Mouse (Mus musculus): ENCODE results near the gene Hist1h3g.

Hist1h3g gene

DNA sequence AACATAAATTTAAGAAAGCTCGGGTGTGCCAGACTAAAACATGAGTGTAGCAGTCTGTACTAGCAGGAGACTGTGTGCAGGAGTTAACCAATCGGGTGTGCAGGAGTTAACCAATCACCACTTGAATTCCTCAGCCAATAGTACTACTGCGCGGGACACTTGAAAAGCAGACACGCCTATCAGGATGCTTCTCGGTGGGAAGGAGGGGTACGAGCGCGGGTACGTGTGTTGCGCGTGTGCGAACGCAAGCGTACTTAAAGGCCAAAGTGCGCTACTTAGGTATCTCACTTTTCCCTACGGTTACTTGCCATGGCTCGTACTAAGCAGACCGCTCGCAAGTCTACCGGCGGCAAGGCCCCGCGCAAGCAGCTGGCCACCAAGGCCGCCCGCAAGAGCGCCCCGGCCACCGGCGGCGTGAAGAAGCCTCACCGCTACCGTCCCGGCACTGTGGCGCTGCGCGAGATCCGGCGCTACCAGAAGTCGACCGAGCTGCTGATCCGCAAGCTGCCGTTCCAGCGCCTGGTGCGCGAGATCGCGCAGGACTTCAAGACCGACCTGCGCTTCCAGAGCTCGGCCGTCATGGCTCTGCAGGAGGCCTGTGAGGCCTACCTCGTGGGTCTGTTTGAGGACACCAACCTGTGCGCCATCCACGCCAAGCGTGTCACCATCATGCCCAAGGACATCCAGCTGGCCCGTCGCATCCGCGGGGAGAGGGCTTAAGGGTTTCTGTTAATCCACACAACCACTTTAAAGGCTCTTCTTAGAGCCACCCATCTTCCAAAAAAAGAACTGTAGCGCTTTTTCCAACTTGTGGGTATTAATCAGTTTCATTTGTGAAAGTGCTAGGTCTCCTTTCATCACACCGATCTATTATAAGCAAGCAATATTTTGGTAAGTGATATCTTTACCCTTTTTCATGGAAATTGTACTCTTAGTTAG, at the start of gene Hist1h3g:
Hist1h3g (plus strand) TSS at position 286 of the 939 bp plus-strand sequence.
- peak; percentile 92 for DNase-seq (ENCODE audit: low spot score in 2 of 2)

DNA sequence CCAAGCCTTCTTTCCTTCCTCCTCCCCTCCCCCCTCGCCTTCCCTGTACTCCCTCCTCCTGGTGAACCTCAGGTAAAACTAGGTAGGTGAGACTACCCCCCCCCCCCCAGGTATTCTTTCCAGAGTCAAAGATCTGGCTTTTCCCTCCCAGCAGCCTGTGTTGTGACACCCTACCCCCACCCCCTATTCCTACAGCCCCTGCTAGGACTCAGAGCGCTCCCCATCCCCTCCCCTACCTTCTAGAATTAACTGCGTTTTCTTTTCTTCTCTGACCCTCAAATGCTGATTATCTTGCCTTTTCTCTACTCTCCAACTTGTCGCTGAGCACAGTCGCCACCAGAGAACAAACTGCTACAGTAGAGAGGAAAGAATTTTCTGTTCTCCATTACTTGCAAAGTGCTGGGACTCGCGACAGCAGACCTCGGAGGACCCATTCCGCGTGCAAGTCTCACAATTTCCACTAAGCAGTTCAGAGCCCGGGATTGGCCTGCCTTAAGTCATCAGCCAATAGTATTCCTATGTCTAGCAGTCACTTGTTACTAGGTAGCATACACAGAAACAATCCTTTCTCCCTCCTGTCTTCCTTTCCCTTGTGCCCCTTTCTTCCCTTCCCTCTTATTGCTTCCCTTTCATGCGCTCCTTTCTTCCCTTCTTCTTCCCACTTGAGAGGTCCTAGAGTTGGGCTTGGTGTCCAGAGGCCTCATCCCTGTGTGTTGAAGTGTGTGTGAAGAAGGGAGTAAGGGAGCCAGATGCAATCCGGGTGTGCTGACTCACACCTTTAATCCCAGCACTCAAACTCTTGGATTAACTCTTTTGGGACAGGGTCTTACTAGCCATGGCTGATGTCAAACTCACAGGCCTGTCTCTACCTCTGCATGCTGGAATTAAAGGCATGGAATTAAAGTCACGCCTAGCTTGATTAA, 46.6 kb upstream of the Hist1h3g start, which contains the start of gene Btn2a2:
Btn2a2 (minus strand) TSS at position 458 of the 923 bp plus-strand sequence.
- DNase-seq (ENCODE audit: low spot score in 2 of 2) = peak in 1 of 2 experiments; percentile 44

GRCm38 (mm10) chr13:23490863-23491262, 44.4 kb upstream of the Hist1h3g start:
- DNase-seq (ENCODE audit: low spot score in 2 of 2) = no peak

- DNase-seq (ENCODE audit: low spot score in 2 of 2) = no peak
Measured at GRCm38 (mm10) chr13:23491263-23491662, 44.0 kb upstream of the Hist1h3g start.

DNA sequence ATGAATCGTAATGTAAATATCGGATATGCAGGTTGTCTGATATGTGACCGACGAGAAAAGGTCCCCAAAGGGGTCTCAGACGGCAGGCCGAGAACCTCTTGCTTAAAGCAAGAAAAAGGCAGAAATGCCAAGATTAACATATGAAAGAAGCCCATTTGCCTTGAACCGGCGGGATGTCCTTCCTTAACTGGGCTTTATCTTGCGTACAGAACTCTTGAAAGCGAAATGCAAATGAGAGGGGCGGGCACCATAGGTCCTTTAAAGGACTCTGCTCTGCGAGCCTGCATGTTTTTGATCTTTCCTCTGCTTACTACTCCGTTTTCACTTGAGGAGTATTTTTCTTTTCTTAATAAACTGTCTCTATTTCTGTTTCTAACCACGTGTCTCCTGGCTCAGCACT, 43.2 kb upstream of the Hist1h3g start:
- no peak for DNase-seq (ENCODE audit: low spot score in 2 of 2)

DNA sequence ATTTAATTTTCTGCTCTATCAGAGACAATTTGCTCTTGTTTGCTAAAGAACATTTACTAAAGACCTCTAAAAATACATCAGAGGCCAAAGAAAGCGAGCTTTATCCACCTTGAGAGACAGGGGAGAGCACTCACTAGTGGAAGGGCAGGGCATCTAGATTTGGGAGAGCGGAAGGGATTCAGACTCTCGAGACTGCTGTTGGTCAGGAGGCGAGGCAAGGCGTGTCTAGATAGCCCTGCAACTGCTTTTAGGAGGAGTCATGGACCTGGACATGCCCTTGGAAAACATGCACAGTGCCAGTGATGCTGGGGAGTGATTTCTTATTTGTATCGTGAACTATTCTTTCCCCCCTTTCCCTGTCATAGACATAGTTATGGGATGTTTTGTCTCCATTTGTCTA, 39.7 kb upstream of the Hist1h3g start:
- no peak for DNase-seq (ENCODE audit: low spot score in 2 of 2)

- DNase-seq (ENCODE audit: low spot score in 2 of 2) = peak in 1 of 2 experiments; percentile 41
Measured at GRCm38 (mm10) chr13:23497656-23498321, 37.4 kb upstream of the Hist1h3g start.

DNA sequence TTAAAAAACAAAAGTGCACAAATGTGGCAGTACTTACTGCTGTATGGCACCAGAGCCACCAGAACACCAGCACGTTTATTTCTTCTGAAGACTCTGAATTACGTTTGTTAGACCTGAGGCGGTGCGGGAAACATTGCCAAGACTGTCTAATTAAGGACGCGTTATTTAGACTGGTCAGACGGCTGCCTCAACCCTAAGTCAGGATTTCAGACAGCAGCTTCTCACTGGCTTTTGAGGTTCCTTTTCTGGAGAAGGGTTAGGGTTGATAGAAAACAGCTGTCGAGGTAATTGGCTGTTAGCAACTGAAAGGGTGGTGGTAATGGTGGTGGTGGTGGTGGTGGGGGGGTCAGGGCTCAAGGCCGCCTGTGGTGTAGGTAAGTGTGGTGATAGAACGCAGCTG, 36.6 kb upstream of the Hist1h3g start:
- no peak for DNase-seq (ENCODE audit: low spot score in 2 of 2)

DNA sequence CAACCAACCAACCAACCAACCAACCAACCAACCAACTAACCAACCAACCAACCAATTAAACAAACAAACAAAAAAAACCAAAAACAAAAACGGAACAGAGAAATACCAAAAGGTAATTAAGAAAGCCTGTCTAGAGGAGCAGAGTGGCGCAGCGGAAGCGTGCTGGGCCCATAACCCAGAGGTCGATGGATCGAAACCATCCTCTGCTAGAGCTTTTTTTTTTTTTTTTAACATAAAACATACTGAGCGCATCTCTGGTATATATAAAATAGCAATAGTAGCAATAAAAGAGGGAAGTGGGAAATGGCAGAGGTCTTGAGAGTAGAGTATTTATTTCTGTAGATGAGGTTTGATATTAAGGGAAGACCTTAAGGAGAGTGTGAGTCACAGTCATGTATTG, 35.3 kb upstream of the Hist1h3g start:
- no peak for DNase-seq (ENCODE audit: low spot score in 2 of 2)

DNA sequence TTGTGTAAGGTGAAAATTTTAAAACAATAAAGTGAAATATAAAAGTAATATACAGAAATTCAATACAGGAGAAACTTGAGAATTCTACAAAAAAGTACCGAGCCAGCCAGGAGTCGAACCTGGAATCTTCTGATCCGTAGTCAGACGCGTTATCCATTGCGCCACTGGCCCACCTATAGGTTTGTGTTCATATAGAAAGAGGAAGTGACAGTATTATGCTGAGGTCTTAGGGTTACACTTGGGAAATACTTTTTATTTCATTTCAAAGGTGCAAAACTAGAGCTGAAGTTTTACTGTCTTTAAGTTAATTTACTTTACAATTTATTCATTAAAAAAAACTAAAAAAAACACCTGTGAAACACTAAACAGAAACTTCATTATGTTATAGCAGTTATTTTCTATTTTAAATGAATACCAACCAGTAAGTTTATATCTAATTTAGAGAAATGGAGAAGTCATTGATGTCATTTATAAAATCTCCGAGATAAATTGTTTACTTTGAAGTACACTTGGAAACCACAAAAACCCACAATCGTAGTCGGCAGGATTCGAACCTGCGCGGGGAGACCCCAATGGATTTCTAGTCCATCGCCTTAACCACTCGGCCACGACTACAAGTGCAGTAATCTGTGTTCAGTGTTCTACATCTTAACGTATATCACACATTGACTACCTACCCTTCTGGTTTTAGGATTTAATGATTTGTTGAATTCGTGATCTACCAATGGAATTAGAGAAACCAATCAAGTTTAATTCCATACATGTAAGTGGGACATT, 34.6 kb upstream of the Hist1h3g start:
- peak; percentile 64 to 74 for DNase-seq (ENCODE audit: low spot score in 2 of 2)

DNA sequence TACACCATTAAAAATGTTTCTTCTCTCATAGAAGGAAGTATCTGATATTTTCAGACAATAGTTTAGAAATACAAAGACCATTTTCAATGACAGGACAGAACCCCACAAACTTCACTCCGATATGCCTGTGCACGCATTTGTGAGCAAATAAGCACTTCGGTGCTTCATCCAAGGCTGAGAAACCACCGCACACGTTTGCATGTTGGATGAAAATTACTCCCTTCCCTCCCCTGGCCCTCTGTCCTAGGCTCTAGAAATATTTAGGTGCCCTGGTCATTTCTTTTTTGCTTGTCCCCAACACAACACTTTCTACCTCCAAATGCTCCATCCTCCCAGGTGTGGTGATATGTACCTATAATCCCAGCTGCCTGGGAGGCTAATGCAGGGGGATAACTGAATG, 33.7 kb upstream of the Hist1h3g start:
- no peak for DNase-seq (ENCODE audit: low spot score in 2 of 2)

- no peak for DNase-seq (ENCODE audit: low spot score in 2 of 2)
Measured at GRCm38 (mm10) chr13:23502031-23502567, 33.1 kb upstream of the Hist1h3g start.

GRCm38 (mm10) chr13:23502916-23503315, 32.3 kb upstream of the Hist1h3g start:
- DNase-seq (ENCODE audit: low spot score in 2 of 2) = no peak

- DNase-seq (ENCODE audit: low spot score in 2 of 2) = peak; percentile 46 to 65
Measured at GRCm38 (mm10) chr13:23503797-23504196, 31.4 kb upstream of the Hist1h3g start.

GRCm38 (mm10) chr13:23505662-23506345, 29.4 kb upstream of the Hist1h3g start:
- DNase-seq (ENCODE audit: low spot score in 2 of 2) = peak in 1 of 2 experiments; percentile 33

DNA sequence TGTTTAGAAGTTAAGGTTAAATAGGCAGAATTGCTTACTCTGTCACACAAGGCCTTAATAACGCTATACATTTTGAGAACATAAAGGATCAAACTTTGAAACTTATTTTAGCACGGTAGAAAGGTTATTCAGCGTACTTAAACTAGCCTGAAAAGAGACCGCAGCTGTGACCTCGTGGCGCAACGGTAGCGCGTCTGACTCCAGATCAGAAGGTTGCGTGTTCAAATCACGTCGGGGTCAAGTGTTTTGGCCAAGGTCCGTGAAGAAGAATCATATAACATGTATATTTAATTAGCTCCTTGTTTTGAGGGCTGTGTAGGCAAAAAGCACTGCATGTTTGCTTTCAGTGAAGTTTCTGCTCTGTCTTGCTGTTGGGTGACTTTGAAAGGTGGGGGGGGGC, 28.9 kb upstream of the Hist1h3g start:
- peak; percentile 76 to 77 for DNase-seq (ENCODE audit: low spot score in 2 of 2)

- no peak for DNase-seq (ENCODE audit: low spot score in 2 of 2)
Measured at GRCm38 (mm10) chr13:23506819-23507515, 28.3 kb upstream of the Hist1h3g start.

DNA sequence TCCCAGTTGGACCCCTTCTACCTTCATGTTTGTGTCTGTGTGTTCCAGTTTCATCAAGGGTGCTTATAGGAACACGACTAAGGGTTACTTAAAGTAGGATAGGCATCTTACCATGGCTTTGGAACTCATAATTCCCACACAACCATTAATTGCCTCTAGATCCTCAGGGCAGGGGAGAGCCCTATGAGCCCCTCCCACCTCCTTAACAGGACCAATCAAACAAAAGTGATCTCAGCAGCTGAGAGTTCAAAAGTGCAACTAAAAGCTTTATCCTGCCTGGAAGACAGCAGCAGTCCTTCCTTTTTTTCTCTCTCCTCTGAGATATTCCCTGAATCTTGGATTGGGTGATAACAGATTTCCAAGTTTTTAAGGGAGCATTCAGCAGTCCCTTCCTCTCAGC, 25.1 kb upstream of the Hist1h3g start:
- DNase-seq (ENCODE audit: low spot score in 2 of 2) = no peak

GRCm38 (mm10) chr13:23513517-23513916, 21.7 kb upstream of the Hist1h3g start:
- no peak for DNase-seq (ENCODE audit: low spot score in 2 of 2)
